Mouse (Mus musculus): ENCODE results near the gene Gtf3c5.

Gene Gtf3c5

GRCm38 (mm10) chr2:28569903-28570302 is 13.6 kb downstream of the Gtf3c5 start:
- DNase-seq (ENCODE audit: low read depth, low spot score) = no peak

DNA sequence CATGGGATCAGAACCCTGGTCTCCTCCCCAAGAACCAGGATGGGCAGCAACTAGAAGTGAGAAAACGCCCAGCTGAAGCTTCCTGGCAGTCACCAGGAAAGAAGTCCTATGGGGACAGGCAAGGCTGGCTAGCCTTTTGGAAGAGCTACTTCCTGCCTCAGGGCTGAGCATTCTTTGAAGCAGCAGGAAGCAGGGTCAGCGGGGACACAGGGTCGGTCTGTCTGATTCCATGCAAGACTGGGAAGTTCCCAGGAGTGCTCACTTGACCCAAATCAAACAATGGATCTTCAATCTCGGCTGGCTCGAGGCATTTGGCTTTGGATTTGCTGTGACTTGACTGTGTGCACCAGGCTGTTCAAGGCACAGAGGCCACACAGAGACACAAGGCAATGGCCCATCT is 17.0 kb downstream of the Gtf3c5 start:
- DNase-seq (ENCODE audit: low read depth, low spot score) = no peak

DNA sequence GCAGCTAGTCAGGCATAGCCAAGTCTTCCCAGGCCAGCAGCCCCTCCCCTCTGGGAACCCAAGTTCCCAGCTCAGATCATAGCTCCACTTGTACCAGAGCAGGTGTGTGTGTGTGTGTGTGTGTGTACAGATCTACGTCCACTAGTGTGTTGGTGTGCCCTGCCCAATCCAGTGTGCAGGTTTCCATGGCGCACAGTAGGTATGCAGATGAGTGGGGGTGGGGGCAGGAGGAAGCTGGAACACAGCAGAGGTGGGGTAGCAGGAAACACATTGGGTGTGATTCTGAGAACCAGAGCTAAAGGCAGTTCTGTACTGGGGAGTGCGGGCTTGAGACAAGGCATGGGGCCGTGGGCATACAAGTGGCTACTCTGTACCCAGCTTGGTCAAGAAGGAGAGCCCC is 19.2 kb downstream of the Gtf3c5 start:
- DNase-seq (ENCODE audit: low read depth, low spot score) = no peak

DNA sequence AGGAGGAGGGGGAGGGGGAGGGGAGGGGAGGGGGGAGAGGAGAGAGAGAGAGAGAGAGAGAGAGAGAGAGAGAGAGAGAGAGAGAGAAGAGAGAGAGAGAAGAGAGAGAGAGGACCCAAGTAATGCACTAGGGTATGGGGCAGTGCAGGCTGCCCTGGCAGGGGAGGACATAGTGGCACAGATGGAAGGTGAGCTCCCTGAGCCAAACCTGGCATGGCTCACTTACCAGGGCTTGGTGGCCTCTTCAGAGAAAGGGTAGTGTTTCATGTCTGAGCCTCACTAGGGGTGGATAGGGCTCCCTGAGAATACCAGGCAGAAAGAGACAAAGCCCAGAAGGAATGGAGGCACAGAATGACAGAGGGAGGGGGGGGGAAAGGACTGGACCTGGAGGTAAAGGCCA is 19.7 kb downstream of the Gtf3c5 start:
- DNase-seq (ENCODE audit: low read depth, low spot score) = no peak

DNA sequence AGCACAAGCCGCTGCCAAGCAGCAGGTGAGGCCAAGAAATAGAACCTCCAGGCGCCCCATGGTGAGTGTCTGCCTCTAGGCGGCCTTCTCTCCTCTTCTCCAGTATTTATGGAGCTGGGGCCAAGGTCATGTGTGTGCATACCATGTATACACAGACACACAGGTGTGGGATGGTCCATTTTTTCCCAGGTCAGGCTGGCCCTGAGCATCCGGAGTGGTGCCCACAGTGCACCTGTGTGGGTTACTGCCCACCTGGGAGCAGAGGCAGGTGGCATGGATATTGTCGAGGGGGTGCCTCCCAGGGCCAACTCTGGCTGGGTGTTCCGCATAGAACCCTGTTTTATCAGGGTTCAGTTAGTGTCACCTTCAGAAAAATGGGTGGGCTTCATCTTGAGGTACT is 20.2 kb downstream of the Gtf3c5 start, which contains the start of gene Cel:
Gene Cel, minus strand, starts transcription at position 101 of the 400 bp plus-strand sequence.
- DNase-seq (ENCODE audit: low read depth, low spot score) = no peak

GRCm38 (mm10) chr2:28557452-28557851 is 26.1 kb downstream of the Gtf3c5 start:
- DNase-seq (ENCODE audit: low read depth, low spot score) = no peak

DNA sequence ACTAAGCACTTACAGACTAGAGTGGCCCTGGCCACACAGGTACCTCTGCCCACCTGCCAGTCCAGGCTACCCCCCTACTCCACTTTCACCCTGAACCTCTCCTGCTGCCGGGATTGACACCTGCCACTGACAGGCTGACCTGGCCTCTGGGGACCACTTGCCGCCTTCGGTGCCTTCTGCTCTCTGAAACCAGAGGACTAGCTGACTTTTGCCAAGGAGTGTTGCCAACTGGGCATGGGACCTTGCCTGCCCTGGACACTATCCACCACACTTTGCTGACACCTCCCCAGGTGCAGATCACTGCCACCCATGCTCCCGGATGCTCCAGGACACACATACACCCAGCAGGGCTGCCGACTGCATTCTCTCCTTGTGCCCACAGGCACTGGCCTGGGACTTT is 31.2 kb downstream of the Gtf3c5 start:
- no peak for DNase-seq (ENCODE audit: low read depth, low spot score)

GRCm38 (mm10) chr2:28549157-28549556 is 34.4 kb downstream of the Gtf3c5 start:
- no peak for DNase-seq (ENCODE audit: low read depth, low spot score)

DNA sequence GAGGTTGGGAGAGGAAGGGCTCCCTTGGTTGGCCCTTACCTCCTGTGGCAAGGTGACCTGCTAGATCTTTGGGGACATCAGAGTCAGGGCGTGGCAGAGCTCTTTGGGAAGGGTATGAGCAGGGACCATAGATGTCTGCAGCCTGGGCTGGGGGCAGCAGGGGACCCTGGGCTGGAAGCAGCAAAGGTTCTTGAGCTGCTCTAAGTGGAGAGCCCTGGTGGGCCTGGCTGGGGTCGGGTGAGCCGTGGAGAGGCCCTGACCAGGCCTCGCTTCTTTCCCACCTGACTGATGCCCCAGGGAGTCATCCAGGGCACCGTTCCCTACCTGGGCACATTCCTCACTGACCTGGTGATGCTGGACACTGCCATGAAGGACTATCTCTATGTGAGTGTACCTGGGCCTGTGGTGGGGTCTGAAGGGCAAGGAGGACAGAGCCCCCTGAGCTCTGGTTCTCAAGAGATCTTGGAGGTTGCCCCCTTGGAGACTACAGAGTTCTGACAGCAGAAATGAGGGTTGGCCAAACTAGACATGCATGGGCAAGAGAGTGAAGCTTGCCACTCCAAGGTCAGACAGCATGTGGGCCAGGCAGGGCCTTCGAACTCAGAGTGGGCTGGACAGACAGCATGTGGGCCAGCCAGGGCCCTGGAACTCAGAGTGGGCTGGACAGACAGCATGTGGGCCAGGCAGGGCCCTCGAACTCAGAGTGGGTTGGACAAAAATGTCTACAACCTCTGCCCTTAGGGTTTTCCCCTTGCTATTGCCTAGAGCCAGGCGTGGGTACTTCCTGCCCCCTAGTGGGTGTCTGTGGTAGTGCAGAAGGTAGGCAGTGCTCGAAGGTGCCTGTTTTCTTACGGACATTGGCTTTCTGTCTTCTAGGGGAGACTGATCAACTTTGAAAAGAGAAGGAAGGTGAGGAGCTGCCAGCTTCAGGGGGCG is 36.0 kb downstream of the Gtf3c5 start:
- peak; percentile 93 for DNase-seq (ENCODE audit: low read depth, low spot score)

- DNase-seq (ENCODE audit: low read depth, low spot score) = no peak
These were observed 37.0 kb downstream of the Gtf3c5 start for GRCm38 (mm10) chr2:28546560-28546959.

- peak; percentile 28 for DNase-seq (ENCODE audit: low read depth, low spot score)
These were observed 37.6 kb downstream of the Gtf3c5 start for GRCm38 (mm10) chr2:28545976-28546375.

DNA sequence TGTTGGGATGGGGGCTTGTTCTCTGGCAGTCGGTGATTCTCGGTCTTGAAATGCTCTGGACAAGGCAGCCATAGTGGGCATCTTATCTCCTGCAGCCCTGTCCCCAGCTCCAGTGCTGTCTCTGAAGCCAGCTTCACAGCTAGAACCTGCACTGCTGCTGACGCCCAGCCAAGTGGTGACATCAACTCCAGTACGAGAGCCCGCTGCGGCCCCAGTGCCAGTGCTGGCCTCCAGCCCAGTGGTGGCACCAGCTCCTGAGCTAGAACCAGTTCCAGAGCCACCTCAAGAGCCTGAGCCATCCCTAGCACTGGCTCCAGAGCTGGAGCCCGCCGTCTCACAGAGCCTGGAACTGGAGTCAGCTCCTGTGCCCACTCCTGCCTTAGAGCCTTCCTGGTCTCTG is 39.7 kb downstream of the Gtf3c5 start:
- DNase-seq (ENCODE audit: low read depth, low spot score) = no peak

DNA sequence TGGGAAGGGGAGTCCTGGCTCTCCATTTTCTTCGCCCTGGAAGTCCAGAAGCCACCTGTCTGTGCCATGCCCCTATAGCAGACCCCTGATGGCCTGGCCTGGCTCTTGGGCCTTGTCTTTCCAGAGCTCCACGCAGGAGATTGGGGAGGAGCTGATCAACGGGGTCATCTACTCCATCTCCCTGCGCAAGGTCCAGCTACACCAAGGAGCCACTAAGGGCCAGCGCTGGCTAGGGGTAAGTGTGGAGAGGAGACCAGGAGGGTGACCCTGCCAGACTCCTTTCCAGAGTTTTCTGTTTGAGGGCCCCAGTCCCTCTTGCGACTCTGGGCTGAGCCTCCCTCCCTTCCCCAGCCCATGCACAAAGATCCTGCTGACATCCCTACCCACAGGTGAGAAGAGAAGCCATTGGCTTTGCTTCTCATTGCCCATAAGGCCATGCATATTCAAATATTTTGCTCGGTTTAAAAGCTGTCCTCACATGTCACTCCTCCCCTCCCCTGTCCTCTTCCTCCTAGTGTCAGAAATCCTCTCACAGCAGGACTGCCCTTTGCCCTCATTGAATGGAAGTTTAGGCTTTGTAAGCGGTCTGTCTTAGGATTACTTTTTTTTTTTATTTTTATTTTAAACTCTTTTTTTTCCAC is 42.8 kb downstream of the Gtf3c5 start:
- DNase-seq (ENCODE audit: low read depth, low spot score) = no peak

DNA sequence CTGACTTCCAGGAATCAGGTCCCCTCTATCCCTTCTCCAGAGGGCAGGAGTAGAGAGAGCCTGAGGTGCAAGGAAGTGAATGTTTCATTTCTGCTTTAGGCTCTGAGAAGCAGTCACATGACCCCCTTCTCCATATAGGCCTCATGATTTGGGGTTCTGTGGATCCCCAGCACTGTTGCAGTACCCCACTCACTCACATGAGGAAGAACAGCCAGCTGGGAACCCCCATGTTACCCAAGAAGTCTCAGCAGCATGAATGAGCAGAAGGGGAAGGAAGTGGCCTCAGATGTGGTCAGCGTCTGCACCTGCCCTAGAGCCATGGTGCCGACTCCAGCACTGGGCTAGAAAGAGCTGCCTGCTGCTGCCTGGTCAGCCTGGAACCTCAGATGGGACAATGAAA is 43.6 kb downstream of the Gtf3c5 start:
- DNase-seq (ENCODE audit: low read depth, low spot score) = peak; percentile 64

DNA sequence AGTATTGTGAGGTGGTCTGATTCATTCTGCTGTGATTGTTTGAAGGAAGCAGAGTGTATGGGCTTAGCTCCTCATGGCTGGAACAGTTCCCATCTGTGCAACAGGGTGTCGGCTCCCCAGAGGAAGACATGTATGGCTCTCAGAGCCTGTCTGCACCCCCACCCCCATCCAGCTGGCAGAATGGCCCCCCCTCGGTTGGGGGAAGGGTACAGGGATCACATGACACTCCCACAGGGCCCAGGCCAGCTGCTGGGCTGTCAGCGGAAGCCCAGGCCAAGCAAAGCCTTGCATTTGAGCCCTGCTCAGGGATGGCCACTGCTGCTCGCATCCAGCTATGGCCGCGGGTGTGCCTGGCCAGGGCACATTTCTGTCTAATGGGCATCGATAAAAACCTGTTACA is 44.3 kb downstream of the Gtf3c5 start:
- no peak for DNase-seq (ENCODE audit: low read depth, low spot score)

DNA sequence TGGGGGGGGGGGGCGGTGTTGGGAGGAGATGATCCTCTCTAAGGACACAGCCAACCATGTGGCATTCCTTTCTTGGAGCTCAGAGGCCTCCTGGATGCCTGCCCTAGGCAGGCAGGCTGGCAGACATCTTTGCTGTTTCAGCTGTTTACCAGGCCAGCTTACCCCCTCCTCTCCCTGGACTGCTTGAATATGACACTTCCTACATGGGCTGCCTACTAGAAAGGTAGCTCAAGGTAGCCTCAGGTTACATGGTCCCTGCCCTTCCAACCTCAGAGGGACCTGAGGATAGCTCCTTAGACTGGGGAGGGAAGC is 44.8 kb downstream of the Gtf3c5 start:
- DNase-seq (ENCODE audit: low read depth, low spot score) = no peak

DNA sequence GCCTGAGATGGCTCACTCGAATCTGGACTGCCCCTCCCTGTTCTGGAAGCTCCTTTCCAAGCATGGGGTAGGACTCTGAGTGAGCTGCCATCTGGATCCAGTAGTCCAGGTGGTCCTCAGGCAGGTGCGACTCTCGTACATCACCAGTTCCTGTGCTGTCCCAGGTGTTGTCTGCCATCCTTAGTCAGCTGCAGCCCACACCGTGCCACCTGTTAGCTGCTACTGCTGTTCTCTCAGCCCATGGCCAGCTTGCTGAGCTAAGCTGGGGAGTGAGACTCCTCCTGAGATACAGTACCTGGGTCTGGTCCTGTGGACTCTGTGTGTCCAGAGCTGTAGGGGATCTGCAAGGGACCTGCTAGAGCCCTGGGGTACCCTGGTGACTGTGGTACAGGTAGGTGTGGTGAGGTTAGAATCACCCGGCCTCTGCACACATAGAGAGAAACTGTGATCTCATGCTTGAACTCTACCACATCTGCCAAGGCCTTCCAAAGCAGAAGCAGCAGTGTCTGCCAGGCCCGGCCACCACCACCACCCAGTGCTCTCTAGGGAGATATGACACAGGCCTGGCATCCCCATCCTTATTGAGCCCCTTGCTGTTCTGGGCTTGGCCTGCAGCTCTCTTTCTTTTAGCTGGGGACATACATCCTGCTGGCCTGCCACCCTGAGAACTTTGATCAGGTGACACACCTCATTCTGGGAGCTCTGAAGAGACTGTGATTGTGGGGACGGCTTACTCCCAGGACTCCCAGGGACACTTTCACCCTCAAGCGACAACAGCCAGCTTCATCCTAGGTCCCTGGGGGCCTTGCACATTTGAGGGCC is 45.3 kb downstream of the Gtf3c5 start:
- no peak for DNase-seq (ENCODE audit: low read depth, low spot score)

- peak; percentile 52 for DNase-seq (ENCODE audit: low read depth, low spot score)
These were observed 46.0 kb downstream of the Gtf3c5 start for GRCm38 (mm10) chr2:28537634-28537920.

DNA sequence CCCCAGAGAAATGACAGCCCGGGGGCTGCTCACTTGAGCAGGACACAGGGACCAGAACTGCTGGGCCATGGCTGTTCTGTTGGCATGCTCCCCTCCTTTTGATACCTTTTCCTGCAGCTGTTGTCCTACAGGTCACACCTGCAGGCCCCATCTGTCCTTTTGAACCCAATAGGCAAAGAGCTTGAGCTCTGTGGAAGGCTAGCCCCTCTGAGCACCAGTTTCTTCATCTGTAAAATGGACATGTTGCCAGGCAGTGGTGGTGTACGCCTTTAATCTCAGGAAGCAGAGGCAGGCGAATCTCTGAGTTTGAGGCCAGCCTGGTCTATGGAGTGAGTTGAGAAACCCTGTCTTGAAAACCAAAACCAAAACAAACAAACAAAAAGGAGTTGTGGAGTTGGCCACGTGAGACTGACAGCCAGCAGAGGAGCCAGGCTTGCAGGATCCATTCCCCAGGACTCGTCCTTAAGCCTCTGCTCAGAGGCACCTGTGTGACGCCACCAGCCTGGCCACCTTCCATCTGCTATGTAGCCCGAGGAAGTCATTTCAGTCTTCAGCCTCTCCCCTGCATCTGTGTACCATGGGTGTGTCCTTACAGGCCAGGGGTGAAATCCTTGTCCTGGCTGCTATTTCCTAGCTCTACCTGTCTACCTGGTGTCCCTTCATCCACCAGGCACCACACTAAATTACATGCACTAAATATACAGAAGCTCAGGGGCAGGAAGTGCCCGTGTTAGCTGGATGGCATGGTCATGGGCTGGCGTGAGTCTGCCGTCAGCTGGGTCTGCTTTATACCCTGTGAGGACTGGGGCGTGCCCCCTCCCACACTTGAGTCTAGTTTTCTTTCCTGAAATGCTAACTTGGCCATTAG is 46.6 kb downstream of the Gtf3c5 start:
- no peak for DNase-seq (ENCODE audit: low read depth, low spot score)

GRCm38 (mm10) chr2:28536166-28536565 is 47.4 kb downstream of the Gtf3c5 start:
- DNase-seq (ENCODE audit: low read depth, low spot score) = peak; percentile 59

DNA sequence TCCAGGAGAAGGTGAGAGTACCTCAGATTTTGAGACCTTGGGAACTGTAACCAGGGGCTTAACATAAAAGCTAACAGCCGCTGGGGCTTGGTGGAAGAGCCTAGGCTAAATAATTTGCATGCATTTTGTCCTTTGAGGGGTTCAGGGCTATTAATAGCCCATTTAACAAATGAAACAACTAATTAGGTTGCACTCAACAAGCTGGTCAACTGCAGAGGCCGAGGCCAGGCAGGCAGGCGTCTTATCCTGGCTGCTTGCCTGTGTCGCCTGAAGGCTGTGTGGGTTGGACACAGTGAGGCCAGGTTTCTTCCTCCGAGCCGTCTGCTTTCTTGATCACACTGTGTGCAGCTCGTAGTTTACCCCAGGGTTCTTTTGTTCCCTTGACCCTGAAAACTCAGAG is 47.9 kb downstream of the Gtf3c5 start:
- no peak for DNase-seq (ENCODE audit: low read depth, low spot score)

- no peak for DNase-seq (ENCODE audit: low read depth, low spot score)
These were observed 48.3 kb downstream of the Gtf3c5 start for GRCm38 (mm10) chr2:28535263-28535540.
